Mouse (Mus musculus): ENCODE measurements at regions not wholly inside any gene's neighbourhood (a gene's known extent, or its start where the extent isn't known, plus 50 kb on each side); places are given as distances from the start of the nearest gene placed in this dataset.

DNA sequence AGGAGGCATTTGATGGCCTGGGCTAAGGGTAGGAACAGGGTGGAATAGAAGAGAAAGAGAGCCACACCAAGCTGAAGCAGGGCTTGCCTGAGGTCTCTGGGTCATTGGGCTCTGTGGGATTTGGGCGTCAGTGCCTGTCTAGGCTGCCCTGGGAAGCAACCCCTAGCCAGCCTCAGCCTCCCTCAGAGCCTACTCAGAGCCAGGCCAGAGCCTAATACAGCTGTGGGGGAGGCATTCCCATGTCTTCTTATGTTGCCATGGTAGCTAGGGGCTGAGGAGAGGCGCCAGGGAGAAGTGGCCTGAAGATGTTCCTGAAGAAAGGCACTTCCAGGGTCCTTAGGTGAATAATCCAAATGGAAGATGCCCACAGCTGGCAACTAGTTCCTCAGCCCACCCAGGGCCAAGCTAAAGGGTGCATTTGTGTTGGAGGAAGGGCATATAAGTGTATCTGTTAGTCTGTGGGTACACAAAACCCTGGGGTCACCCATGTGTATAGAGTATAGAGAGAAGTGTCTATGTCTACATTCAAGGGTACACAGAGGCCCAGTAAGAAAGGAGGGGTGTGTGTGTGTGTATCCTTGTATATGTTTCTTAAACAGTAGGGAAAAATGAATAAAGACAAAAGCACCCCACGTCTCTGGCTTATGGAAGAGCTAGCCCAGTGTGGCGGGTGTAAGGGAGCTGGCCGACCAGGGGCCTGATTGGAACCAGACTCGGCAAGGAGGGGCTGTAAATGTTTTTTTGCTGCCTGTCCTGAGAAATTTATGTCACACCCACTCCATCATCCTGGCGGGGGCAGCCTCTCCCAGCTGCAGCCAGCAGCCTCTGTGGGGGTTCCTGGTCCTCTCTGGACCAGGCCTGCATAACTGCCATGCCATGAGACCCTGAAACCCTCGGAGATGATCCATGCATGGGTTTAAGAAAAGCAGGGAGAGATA, 134.2 kb downstream of the Pja1 start:
- intact Hi-C loops (cut with DNase I) = no loop called here
- TF ChIP-seq CTCF (IDR thresholded peaks at IDR 0.05) = no peak
- DNase-seq = no peak
- Histone ChIP-seq H3K4me3 (no peak overlapping the region), H3K27ac (no peak overlapping the region)

GRCm38 (mm10) chrX:99335886-99336589, 135.0 kb downstream of the Pja1 start:
- no peak for TF ChIP-seq CTCF (IDR thresholded peaks at IDR 0.05)
- Histone ChIP-seq H3K4me3 (no peak overlapping the region), H3K27ac (no peak overlapping the region)
- DNase-seq = no peak
- intact Hi-C loops (cut with DNase I) = no loop called here

DNA sequence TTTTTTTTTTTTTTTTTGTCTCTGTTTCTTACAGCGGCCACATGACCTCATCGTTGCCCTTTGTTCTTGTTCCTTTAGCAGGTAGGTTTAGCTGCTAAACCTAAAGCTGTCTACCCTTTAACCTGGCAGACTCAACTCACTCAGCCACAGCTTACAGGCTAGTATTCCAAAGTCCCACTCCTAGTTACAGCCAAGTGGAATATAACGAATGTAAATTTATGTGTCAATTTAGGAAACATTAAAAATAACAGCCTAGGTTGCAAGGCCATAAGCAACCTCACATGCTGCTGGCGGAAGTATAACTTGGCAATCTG, 138.7 kb downstream of the Pja1 start:
- Histone ChIP-seq H3K4me3 (no peak overlapping the region), H3K27ac (no peak overlapping the region)
- TF ChIP-seq CTCF (IDR thresholded peaks at IDR 0.05) = no peak
- intact Hi-C loops (cut with DNase I) = no loop called here
- DNase-seq = no peak

DNA sequence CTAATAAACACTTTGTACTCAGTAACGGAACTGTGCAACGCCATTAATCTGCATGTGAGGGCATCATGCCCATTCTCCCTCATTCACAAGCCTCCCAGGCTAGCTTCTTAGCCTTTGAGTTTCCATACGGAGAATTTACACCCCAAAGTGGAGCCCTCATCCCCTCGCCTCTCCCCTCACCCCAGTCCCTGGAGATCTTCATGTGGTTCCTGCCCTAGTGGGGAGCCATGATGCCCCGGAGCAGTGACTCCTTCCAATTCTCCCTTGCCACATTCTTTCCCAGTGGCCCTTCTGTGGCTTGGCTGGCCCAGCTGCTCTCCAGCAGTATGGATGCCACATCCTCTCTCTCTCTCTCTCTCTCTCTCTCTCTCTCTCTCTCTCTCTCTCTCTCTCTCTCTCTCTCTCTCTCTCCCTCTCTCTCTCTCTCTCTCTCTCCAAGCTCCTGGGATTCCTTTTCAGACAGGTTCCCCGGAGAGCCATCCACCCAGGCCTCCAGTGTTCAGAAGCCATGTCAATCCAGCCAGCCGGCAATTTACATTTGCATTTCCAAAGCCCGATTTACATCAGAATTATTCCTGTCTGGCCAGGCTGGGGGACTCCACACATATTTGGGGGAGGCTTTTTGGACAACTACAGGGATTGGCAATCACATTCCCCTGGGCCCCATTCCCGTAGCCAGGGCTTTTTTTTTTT, 139.2 kb downstream of the Pja1 start:
- Histone ChIP-seq H3K27ac (no peak overlapping the region), H3K4me3 (no peak overlapping the region)
- intact Hi-C loops (cut with DNase I) = no loop called here
- no peak for DNase-seq
- no peak for TF ChIP-seq CTCF (IDR thresholded peaks at IDR 0.05)

GRCm38 (mm10) chrX:99330386-99330785, 140.7 kb downstream of the Pja1 start:
- DNase-seq = no peak
- no peak overlapping the region for H3K4me3 ChIP-seq
- no peak overlapping the region for H3K27ac ChIP-seq
- intact Hi-C loops (cut with DNase I) = no loop called here
- no peak for TF ChIP-seq CTCF (IDR thresholded peaks at IDR 0.05)

DNA sequence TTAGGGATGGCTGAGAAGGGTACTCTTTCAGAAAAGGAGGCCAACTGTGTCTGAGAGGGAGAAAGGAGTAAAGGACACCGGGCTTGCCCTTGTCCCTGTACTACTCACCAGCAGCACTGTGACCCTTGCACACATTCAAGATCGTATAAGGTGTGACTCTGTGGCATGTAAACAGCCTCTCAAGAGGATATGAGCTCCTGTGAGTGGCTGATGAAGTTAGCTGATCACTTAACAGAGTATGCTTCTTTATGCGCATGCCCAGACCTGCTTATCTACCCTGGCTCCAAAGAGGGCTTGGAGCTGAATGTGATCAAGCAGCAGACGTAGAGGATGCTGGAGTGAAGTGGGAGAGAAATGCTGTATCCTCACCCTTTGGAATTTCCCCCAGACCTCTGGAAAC, 142.5 kb downstream of the Pja1 start:
- intact Hi-C loops (cut with DNase I) = no loop called here
- DNase-seq = no peak
- no peak for TF ChIP-seq CTCF (IDR thresholded peaks at IDR 0.05)
- Histone ChIP-seq H3K27ac (no peak overlapping the region), H3K4me3 (no peak overlapping the region)

DNA sequence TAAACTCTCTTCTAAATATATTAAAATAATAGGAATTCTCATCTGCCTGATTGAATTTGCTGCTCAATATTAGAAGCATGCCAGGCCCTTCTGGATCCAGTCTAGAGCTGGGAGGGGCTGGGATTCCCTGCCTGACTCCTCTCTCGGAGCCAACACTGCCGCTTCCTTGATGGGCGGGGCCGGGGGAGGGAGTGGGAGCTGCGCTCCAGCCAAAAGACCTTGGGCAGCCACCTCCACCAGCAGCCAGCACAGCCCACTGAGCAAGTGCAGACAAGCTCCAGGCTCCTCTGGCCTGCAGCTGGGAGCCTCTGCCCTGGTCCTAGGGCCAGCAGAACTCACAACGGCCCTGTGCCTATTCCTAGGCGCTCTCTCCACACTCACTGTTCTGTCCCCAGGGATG, 144.9 kb downstream of the Pja1 start:
- DNase-seq = peak; percentile 69
- no peak for TF ChIP-seq CTCF (IDR thresholded peaks at IDR 0.05)
- no peak overlapping the region; the same call in 1 of the 2 replicates for H3K27ac ChIP-seq
- no peak overlapping the region for H3K4me3 ChIP-seq
- intact Hi-C loops (cut with DNase I) = no loop called here

- TF ChIP-seq CTCF (IDR thresholded peaks at IDR 0.05) = no peak
- peak; percentile 77 for DNase-seq
- no peak overlapping the region for H3K4me3 ChIP-seq
- intact Hi-C loops (cut with DNase I) = no loop called here
- peak overlapping the region; percentile 66 for H3K27ac ChIP-seq
Observed at GRCm38 (mm10) chrX:99325460-99325859, 145.6 kb downstream of the Pja1 start.

- Histone ChIP-seq H3K4me3 (no peak overlapping the region), H3K27ac (peak overlapping the region; percentile 66; the same call in 1 of the 2 replicates)
- intact Hi-C loops (cut with DNase I) = no loop called here
- no peak for DNase-seq
- no peak for TF ChIP-seq CTCF (IDR thresholded peaks at IDR 0.05)
Observed at GRCm38 (mm10) chrX:99324546-99325170, 146.4 kb downstream of the Pja1 start.

DNA sequence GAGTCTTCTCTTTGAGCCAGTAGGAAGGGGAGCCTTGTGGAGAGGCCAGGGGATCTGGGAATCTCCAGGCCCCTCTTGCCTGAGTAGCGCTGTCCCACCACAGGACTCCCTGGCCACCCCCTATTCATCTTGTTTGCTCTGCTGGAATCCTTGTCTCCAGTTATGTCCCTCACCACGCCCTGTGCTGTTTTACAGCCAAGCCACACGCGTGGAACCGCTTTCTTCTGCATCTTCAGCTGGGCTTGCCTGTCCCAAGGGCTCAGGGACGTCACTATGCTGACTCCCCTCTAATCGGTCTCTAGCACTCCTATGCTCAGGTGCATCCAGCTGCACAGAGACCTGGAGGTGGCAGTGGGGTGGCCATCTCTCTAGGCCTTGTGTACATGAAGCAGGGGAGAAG, 151.3 kb downstream of the Pja1 start:
- no peak for DNase-seq
- intact Hi-C loops (cut with DNase I) = loop anchor here (10.0 kb wide), 1 partner anchor 185 kb away; the partner anchor contains the start of gene Efnb1
- H3K4me3 ChIP-seq = no peak overlapping the region
- no peak overlapping the region for H3K27ac ChIP-seq
- TF ChIP-seq CTCF (IDR thresholded peaks at IDR 0.05) = no peak

DNA sequence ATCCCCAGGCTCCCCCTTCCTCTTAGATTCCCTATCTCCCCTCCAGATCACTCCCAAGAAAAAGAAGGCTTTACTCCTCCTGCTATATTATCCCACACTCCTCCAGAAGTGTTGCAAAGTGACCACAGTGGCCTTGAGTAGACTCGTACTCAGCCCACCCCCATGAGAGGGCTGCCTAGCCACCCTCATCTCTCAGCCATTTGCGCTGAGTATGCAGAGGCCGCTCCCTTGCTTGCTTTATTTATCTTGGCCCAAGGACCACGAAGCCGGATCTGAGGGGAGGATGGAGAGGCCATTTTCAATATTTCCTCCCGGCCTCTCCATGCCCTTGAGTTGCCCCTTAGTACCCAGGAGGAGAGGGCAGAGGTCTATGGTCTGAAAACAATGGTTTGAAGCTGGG, 151.9 kb downstream of the Pja1 start:
- no peak overlapping the region for H3K4me3 ChIP-seq
- intact Hi-C loops (cut with DNase I) = loop anchor here (10.0 kb wide), 1 partner anchor 184 kb away; the partner anchor contains the start of gene Efnb1
- no peak for DNase-seq
- no peak for TF ChIP-seq CTCF (IDR thresholded peaks at IDR 0.05)
- H3K27ac ChIP-seq = no peak overlapping the region

- no peak overlapping the region for H3K4me3 ChIP-seq
- DNase-seq = no peak
- no peak for TF ChIP-seq CTCF (IDR thresholded peaks at IDR 0.05)
- no peak overlapping the region for H3K27ac ChIP-seq
- intact Hi-C loops (cut with DNase I) = loop anchor here (10.0 kb wide), 1 partner anchor 183 kb away; the partner anchor contains the start of gene Efnb1
Observed at GRCm38 (mm10) chrX:99318141-99318540, 152.9 kb downstream of the Pja1 start.
